Comparison of ENCODE assay signal across 9 mouse cellular contexts in genomic region chr17:78604431-78604830, GRCm38 (mm10).
DNase-seq lines count a peak whose midpoint lies in the region; ATAC-seq and TF ChIP-seq lines count a peak whose summit lies in the region.
"Had no signal": no experiment of that assay in that cellular context is flagged by ENCODE, and none has a peak within 500 bp of the region (broad histone marks: within the 10 kb centered on the region; RNA-seq: fewer than 3 reads in every experiment).

No protein-coding gene starts in this region.

- H3K4me3 ChIP-seq in forebrain, postnatal 0 days (ENCODE audit: low read depth, low read length), result no peak overlapping the region
- no peak overlapping the region for H3K4me3 ChIP-seq in forebrain, embryonic 12.5 days (replicated peaks)
- H3K4me3 ChIP-seq in thymus, adult 2 months (ENCODE audit: control insufficient read depth, insufficient read depth, low read length), result no peak overlapping the region
- H3K4me3 ChIP-seq in liver, embryonic 14.5 days (ENCODE audit: insufficient read depth in 1 of 2, low read depth in 2 of 2, low read length in 2 of 2), result no peak overlapping the region
- no peak overlapping the region for H3K4me3 ChIP-seq in small intestine, adult 2 months (ENCODE audit: low read depth, low read length)
- H3K4me3 ChIP-seq: limb, embryonic 13.5 days had no signal

- ATAC-seq in forebrain, postnatal 0 days, result no peak
- ATAC-seq in forebrain, embryonic 12.5 days (ENCODE audit: low FRiP score), result no peak
- ATAC-seq in granulocyte monocyte progenitor cell, adult 5-6 weeks (replicated peaks; ENCODE audit: poor library complexity, severe bottlenecking), result peak; percentile 78
- ATAC-seq in liver, embryonic 14.5 days (ENCODE audit: insufficient read depth), result no peak

- TF ChIP-seq EP300 in liver, embryonic 14.5 days (IDR thresholded peaks at IDR 0.05; ENCODE audit: low read depth), result no peak

- WGBS in forebrain, postnatal 0 days, result 72% methylated on average over 6 of the region's 6 CpGs
- 68% methylated on average over 6 of the region's 6 CpGs for WGBS in forebrain, embryonic 12.5 days
- 78% methylated on average over 6 of the region's 6 CpGs for WGBS in thymus, adult 2 months
- WGBS in liver, embryonic 14.5 days (ENCODE audit: insufficient replicate concordance), result 62% methylated on average over 6 of the region's 6 CpGs
- WGBS in small intestine, adult 2 months, result 70% methylated on average over 6 of the region's 6 CpGs

- H3K4me1 ChIP-seq in forebrain, postnatal 0 days (ENCODE audit: insufficient read depth), result peaks cover 4% of the 10 kb centered on the region; the same call in 1 of the 2 replicates
- peaks cover 5% of the 10 kb centered on the region; the same call in 1 of the 2 replicates for H3K4me1 ChIP-seq in forebrain, embryonic 12.5 days
- no peaks in the 10 kb centered on the region for H3K4me1 ChIP-seq in thymus, adult 2 months (replicated peaks; ENCODE audit: control insufficient read depth, insufficient read depth, low read length)
- H3K4me1 ChIP-seq in liver, embryonic 14.5 days (replicated peaks; ENCODE audit: control insufficient read depth in 2 of 2, insufficient read depth in 2 of 2, low read length in 1 of 2), result 0 out of 4 replicates have a peak, but pooled peaks cover 0 to 4% of the 10 kb centered on the region in 2 experiments
- H3K4me1 ChIP-seq in small intestine, adult 2 months (ENCODE audit: control insufficient read depth, insufficient read depth, insufficient read length, low read length), result peaks cover 8% of the 10 kb centered on the region; the same call in 1 of the 2 replicates

- no peak overlapping the region for H3K9ac ChIP-seq in forebrain, postnatal 0 days
- no peak overlapping the region for H3K9ac ChIP-seq in forebrain, embryonic 12.5 days
- H3K9ac ChIP-seq in liver, embryonic 14.5 days (replicated peaks), result no peak overlapping the region
- H3K9ac ChIP-seq: limb, embryonic 13.5 days had no signal

- no peaks in the 10 kb centered on the region for H3K36me3 ChIP-seq in forebrain, postnatal 0 days (ENCODE audit: insufficient read depth)
- no peaks in the 10 kb centered on the region for H3K36me3 ChIP-seq in forebrain, embryonic 12.5 days (replicated peaks)
- no peaks in the 10 kb centered on the region for H3K36me3 ChIP-seq in thymus, adult 2 months (ENCODE audit: control insufficient read depth, insufficient read depth, low read length)
- no peaks in the 10 kb centered on the region for H3K36me3 ChIP-seq in liver, embryonic 14.5 days (replicated peaks; ENCODE audit: control insufficient read depth, insufficient read depth, low read depth)
- no peaks in the 10 kb centered on the region for H3K36me3 ChIP-seq in small intestine, adult 2 months (ENCODE audit: control insufficient read depth, insufficient read depth, low read length)
- H3K36me3 ChIP-seq: limb, embryonic 13.5 days had no signal

- peak; percentile 77 for TF ChIP-seq CTCF in forebrain, postnatal 0 days (IDR thresholded peaks at IDR 0.05; ENCODE audit: low read depth)
- TF ChIP-seq CTCF in thymus, adult 2 months (IDR thresholded peaks at IDR 0.05; ENCODE audit: borderline replicate concordance, control insufficient read depth, extremely low read depth, insufficient read depth, low read length, poor library complexity), result peak; percentile 88; the same call in 1 of the 2 replicates
- TF ChIP-seq CTCF in liver, embryonic 14.5 days (IDR thresholded peaks at IDR 0.05; ENCODE audit: low read depth), result peak; percentile 97
- peak; percentile 91 for TF ChIP-seq CTCF in small intestine, adult 2 months (IDR thresholded peaks at IDR 0.05; ENCODE audit: extremely low read depth, insufficient read length, insufficient replicate concordance, low read depth, low read length)

- no peak for TF ChIP-seq POLR2A in thymus, adult 2 months (IDR thresholded peaks at IDR 0.05; ENCODE audit: control insufficient read depth, extremely low read depth, insufficient read depth, low read length, poor library complexity)
- TF ChIP-seq POLR2A in small intestine, adult 2 months (IDR thresholded peaks at IDR 0.05; ENCODE audit: low read depth, low read length), result no peak

- no peak overlapping the region for H3K4me2 ChIP-seq in forebrain, postnatal 0 days (ENCODE audit: low read depth)
- H3K4me2 ChIP-seq in forebrain, embryonic 12.5 days, result no peak overlapping the region
- no peak overlapping the region for H3K4me2 ChIP-seq in liver, embryonic 14.5 days (ENCODE audit: low read depth)
- H3K4me2 ChIP-seq: limb, embryonic 13.5 days had no signal

- DNase-seq in forebrain, postnatal 0 days, result no peak
- DNase-seq in thymus, adult 2 months, result peak; percentile 62
- DNase-seq in thymus, adult 18-20 months, result no peak
- DNase-seq in cerebellum, adult 8-10 months, result peak; percentile 46
- peak in 2 of 3 experiments; percentile 14 to 33 for DNase-seq in liver, embryonic 14.5 days (ENCODE audit: low read depth in 3 of 3, low spot score in 3 of 3)

- H3K27me3 ChIP-seq in forebrain, postnatal 0 days (ENCODE audit: insufficient read depth, low read length), result no peaks in the 10 kb centered on the region
- no peaks in the 10 kb centered on the region for H3K27me3 ChIP-seq in forebrain, embryonic 12.5 days
- no peaks in the 10 kb centered on the region for H3K27me3 ChIP-seq in thymus, adult 2 months (ENCODE audit: control insufficient read depth, insufficient read depth, low read length)
- H3K27me3 ChIP-seq in liver, embryonic 14.5 days (ENCODE audit: control insufficient read depth, insufficient read depth, low read length), result no peaks in the 10 kb centered on the region
- H3K27me3 ChIP-seq in small intestine, adult 2 months (ENCODE audit: control insufficient read depth, insufficient read depth, low read length), result no peaks in the 10 kb centered on the region

- H3K27ac ChIP-seq in forebrain, postnatal 0 days (ENCODE audit: low read depth, low read length), result no peak overlapping the region
- H3K27ac ChIP-seq in forebrain, embryonic 12.5 days, result no peak overlapping the region
- H3K27ac ChIP-seq in thymus, adult 2 months (ENCODE audit: control insufficient read depth, insufficient read depth, low read length), result no peak overlapping the region
- H3K27ac ChIP-seq in liver, embryonic 14.5 days, result no peak overlapping the region
- no peak overlapping the region for H3K27ac ChIP-seq in small intestine, adult 2 months (ENCODE audit: insufficient read depth, low read depth, low read length)
- H3K27ac ChIP-seq: limb, embryonic 13.5 days had no signal

- H3K9me3 ChIP-seq in forebrain, postnatal 0 days (ENCODE audit: low read length), result no peaks in the 10 kb centered on the region
- H3K9me3 ChIP-seq in forebrain, embryonic 12.5 days, result no peaks in the 10 kb centered on the region
- no peaks in the 10 kb centered on the region for H3K9me3 ChIP-seq in liver, embryonic 14.5 days (ENCODE audit: control insufficient read depth, low read length)
- H3K9me3 ChIP-seq: limb, embryonic 13.5 days had no signal

Comparison
In these comparisons a context has a peak if more than half of its experiments do, and no peak if none do; other contexts are left out.
1. DNase-seq: peak in thymus, adult 2 months (single experiment), cerebellum, adult 8-10 months (single experiment) and liver, embryonic 14.5 days (2 of 3); none in forebrain, postnatal 0 days (single experiment) and thymus, adult 18-20 months (0 of 2).
2. Peak in every context shown above with its lines, with median percentiles within 50 percentile points of each other: CTCF ChIP-seq.